Mouse (Mus musculus) heart, embryonic 14.5 days (tissue): ENCODE results near the gene Nudt14. TPM values are rescaled to one million over a fixed set of nuclear protein-coding genes. Genes with fewer than 3 reads are reported as not detected.
A peak's percentile ranks its signal among the peaks of the same experiment; 100 is the strongest.

Source experiments
- ATAC-seq: fragments of 200-750 bp; cut with Nextera tagmentation; 2 replicates; pipeline ENCODE4 v1.8.0; 2017; ENCODE audit warnings: low read depth, moderate TSS enrichment; ENCODE audit not compliant: insufficient number of reproducible peaks, insufficient read depth, low FRiP score
- H3K27ac ChIP-seq, 2 experiments: fragments of 200-500 bp in 1 of 2; fragments of 300-500 bp in 1 of 2; sonication (generic) in 1 of 2; replicated peaks in 1 of 2; 2 replicates each; pipeline ENCODE4 v1.5.1; 2012 to 2014; ENCODE audit warnings: low read depth in 2 of 2, low read length in 2 of 2, control low read depth in 1 of 2, mild to moderate bottlenecking in 1 of 2, mixed read lengths in 1 of 2; ENCODE audit not compliant: control insufficient read depth in 1 of 2, insufficient read depth in 1 of 2
- H3K27me3 ChIP-seq: fragments of 300-500 bp; sonication (generic); 2 replicates; pipeline ENCODE4 v1.6.1; 2014; ENCODE audit warnings: mild to moderate bottlenecking, low read length, control low read depth; ENCODE audit not compliant: control insufficient read depth, insufficient read depth
- H3K36me3 ChIP-seq: fragments of 300-500 bp; sonication (generic); 2 replicates; pipeline ENCODE4 v1.6.1; 2014; ENCODE audit warnings: mild to moderate bottlenecking, control low read depth, low read length, mixed read lengths; ENCODE audit not compliant: control insufficient read depth, insufficient read depth
- H3K4me1 ChIP-seq, 2 experiments: fragments of 200-500 bp in 1 of 2; fragments of 300-500 bp in 1 of 2; sonication (generic) in 1 of 2; 2 replicates each; pipeline ENCODE4 v1.6.1; 2012 to 2014; ENCODE audit warnings: low read length in 2 of 2, control low read depth in 1 of 2, mixed read lengths in 1 of 2; ENCODE audit not compliant: control insufficient read depth in 2 of 2, insufficient read depth in 2 of 2
- H3K4me2 ChIP-seq: fragments of 300-500 bp; sonication (generic); 2 replicates; pipeline ENCODE4 v1.6.1; 2014; ENCODE audit warnings: mild to moderate bottlenecking, low read length
- H3K4me3 ChIP-seq, 2 experiments: fragments of 200-500 bp in 1 of 2; fragments of 300-500 bp in 1 of 2; sonication (generic) in 1 of 2; 2 replicates each; pipeline ENCODE4 v1.5.1; 2012 to 2014; ENCODE audit warnings: low read length in 2 of 2, mild to moderate bottlenecking in 2 of 2, control low read depth in 1 of 2, low read depth in 1 of 2, moderate library complexity in 1 of 2; ENCODE audit not compliant: control insufficient read depth in 1 of 2, insufficient read depth in 1 of 2
- H3K9ac ChIP-seq: fragments of 300-500 bp; sonication (generic); 2 replicates; pipeline ENCODE4 v1.6.1; 2014; ENCODE audit warnings: mild to moderate bottlenecking, low read length
- H3K9me3 ChIP-seq: fragments of 300-500 bp; sonication (generic); 2 replicates; pipeline ENCODE4 v1.6.1; 2016; ENCODE audit warnings: low read length, control low read depth; ENCODE audit not compliant: control insufficient read depth
- WGBS: fragments of 180-500 bp; shearing (Covaris S2); extraction: QIAGEN DNeasy Blood & Tissue Kit; methylation state at CpG from one replicate; pipeline ENCODE4 v1.1.7; 2014; 5-methylcytosine and 5-hydroxymethylcytosine counted together
- polyA plus RNA-seq: library from polyadenylated mRNA; unstranded; fragments of >200 nt; fragmentation: Nextera tagmentation; extraction: Ambion mirVana; gene quantifications from 2 replicates; pipeline ENCODE4 v1.2.1, GENCODE M21; 2014

The Nudt14 gene
- polyA plus RNA-seq, 1 experiment from 2014 or later = 53.9 TPM

DNA sequence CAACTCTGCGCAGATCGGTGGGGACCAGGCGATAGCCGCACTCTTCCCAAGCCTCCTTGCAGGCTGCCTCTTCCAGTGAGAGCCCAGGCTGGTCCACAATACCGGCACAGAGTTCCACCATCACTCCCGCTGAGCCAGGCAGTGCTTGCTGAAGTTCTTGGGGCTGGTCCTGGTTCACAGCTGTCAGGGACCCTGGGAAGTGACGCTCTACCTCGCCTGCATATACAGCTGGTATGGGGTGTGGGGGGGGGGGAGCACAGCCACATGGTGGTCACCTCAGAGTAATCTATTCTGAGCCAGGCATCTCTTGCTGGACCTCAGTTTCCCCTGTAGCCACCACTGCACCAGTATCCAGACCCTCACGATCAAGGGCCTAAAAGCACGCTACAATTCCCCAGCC is 3.6 kb downstream of the Nudt14 start:
- 0 out of 2 replicates have a peak, but pooled peaks cover 3% of the 10 kb centered on the region for H3K27me3 ChIP-seq
- H3K9ac ChIP-seq = no peak overlapping the region
- H3K4me2 ChIP-seq = no peak overlapping the region
- ATAC-seq = no peak
- H3K4me3 ChIP-seq = no peak overlapping the region
- H3K4me1 ChIP-seq = peaks cover 10 to 17% of the 10 kb centered on the region in 2 experiments; a peak in 3 of 4 replicates
- no peaks in the 10 kb centered on the region for H3K36me3 ChIP-seq
- 70% methylated on average over 10 of the region's 10 CpGs for WGBS
- no peaks in the 10 kb centered on the region for H3K9me3 ChIP-seq
- no peak overlapping the region for H3K27ac ChIP-seq

DNA sequence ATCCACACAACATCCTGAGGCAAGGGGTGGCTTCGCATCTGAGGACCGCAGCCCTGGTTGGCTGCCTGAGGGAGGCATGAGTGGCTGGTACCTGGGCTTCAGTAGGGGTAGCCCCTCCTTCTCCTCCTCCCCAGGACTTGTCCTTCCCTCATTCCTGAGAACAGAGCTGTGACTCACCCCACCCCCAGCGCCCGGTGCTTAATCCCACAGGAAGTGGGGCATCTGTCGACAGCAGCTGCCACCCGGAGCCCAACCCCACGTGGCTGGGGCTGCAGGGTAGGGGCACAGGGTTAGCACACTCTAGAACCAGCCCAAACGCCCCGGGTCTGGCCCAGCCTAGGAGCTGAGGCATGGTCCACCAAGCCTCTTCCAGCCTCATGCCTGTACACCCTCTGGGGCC is 4.0 kb downstream of the Nudt14 start:
- 0 out of 2 replicates have a peak, but pooled peaks cover 3% of the 10 kb centered on the region for H3K27me3 ChIP-seq

DNA sequence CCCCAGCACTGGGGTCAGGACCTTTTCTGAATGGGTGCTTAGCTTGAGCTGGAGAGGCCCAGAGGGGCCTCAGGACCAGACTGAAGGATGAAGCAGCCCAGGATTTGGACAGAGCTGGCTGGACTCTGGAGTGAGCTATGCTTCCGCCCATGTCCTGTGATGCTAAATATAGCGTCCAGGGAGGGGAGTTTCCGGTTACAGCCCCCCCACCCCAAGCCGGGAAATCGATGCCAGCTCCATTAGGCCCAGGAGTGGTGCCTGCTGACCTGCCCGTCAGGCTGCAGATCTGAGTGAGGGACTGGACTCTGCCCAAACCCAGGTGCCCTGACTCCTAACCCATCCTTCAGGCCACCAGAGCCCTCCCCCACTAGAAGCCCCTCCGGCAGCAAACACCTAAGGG is 9.3 kb downstream of the Nudt14 start:
- 20% methylated on average over 7 of the region's 7 CpGs for WGBS
- Histone ChIP-seq H3K9ac (no peak overlapping the region), H3K27me3 (peaks cover 26% of the 10 kb centered on the region), H3K4me1 (peaks cover 15 to 28% of the 10 kb centered on the region in 2 experiments), H3K4me2 (no peak overlapping the region), H3K9me3 (no peaks in the 10 kb centered on the region), H3K4me3 (no peak overlapping the region), H3K36me3 (no peaks in the 10 kb centered on the region), H3K27ac (no peak overlapping the region)
- ATAC-seq = no peak

More for the DNA sequence above, 4.0 kb downstream of the Nudt14 start:
- no peaks in the 10 kb centered on the region for H3K9me3 ChIP-seq
- WGBS = 25% methylated on average over 9 of the region's 9 CpGs
- H3K27ac ChIP-seq = no peak overlapping the region
- H3K4me2 ChIP-seq = no peak overlapping the region
- H3K4me1 ChIP-seq = peaks cover 12 to 18% of the 10 kb centered on the region in 2 experiments; a peak in 3 of 4 replicates
- H3K36me3 ChIP-seq = no peaks in the 10 kb centered on the region
- H3K4me3 ChIP-seq = no peak overlapping the region
- 0 out of 2 replicates have a peak, but pooled peaks have one; percentile 10 for ATAC-seq
- no peak overlapping the region for H3K9ac ChIP-seq

DNA sequence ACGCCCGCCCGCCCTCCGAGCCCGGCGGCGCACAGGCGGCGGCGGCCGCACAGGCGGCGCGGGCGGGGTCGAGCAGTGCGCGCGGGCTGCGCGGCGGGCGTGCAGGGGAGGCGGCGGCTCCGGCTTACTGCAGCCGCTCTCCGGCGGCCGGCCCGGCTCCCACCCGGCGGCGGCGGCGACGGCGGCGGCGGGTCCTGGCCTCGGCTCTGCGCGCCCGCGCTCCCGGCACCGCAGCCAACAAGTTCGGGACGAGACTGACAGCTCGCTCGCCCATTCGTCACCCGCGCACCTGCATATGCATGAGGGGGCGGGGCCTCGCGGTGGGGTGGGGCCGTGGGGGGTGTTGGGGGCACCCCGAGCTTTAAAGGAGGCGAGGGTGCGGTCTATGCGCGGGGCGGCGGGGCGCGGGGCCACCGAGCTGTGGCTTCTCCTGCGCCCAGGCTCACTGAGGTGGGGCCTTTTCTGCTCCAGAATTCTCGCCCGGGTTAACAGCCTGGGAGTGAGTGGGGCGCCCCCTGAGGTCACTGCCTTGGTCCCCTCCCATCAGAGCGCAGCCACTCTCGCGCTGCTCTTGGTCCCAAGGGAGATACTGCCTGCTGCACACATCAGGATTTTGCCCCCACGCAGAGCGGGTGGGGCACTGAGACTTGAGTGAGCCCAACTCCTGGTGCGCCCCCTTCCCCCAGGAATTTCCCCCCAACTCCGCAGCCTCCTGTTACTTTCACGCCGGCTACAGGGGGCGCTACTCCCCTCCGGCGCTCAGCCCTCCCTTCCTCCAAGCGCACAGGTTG is 12.2 kb downstream of the Nudt14 start, which contains the start of gene Jag2:
Gene Jag2 (minus strand): TSS at position 215 of the 791 bp plus-strand sequence.
- peaks cover 15 to 33% of the 10 kb centered on the region in 2 experiments for H3K4me1 ChIP-seq
- 2% methylated on average over 49 of the region's 85 CpGs for WGBS
- peaks cover 52% of the 10 kb centered on the region for H3K27me3 ChIP-seq
- H3K9me3 ChIP-seq = no peaks in the 10 kb centered on the region
- H3K9ac ChIP-seq = peak within 1 kb of the TSS; percentile 77
- H3K27ac ChIP-seq = peak within 1 kb of the TSS in 1 of 2 experiments; percentile 21; a peak in 1 of 4 replicates
- peak within 1 kb of the TSS; percentile 59 to 63 for H3K4me3 ChIP-seq
- 0 out of 2 replicates have a peak, but pooled peaks have one; percentile 18 for ATAC-seq
- no peaks in the 10 kb centered on the region for H3K36me3 ChIP-seq
- H3K4me2 ChIP-seq = peak within 1 kb of the TSS; percentile 97

DNA sequence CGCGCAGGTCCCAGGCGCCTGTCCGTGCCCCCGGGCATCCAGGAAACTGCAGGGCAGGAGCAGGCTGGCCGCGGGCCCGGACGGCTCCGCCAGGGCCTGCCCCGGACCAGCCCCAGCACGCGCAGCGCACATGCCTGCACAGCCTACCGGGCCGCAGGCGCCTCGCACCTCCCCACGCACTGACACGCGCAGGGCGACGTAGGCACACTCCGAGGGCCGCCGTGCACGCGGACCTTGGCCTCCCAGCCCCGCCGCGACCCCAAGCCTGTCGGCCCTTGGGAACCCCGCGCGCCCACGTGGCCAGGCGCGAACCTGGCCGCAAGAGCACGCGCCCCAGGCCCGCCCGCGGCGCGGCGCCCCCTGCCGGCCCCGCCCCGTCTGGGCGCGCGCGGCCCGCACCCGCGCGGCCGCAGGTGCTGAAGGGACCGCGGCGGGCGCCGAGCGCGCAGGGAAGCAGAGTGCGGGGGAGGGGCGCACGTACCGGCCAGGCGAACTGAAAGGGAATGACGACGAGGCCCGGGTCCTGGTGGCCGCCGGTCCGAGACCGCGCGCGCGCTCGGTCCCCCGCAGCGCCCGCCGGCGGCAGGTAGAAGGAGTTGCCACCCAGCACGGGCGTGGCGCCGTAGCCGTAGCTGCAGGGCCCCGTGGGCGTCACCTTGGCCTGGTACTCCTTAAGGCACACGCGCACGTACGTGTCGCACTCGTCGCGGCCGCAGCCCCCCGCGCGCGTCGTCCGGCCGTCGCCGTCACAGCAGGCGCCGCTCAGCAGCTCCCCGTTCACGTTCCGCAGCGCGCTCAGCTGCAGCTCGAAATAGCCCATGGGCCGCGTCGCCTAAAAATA is 13.3 kb downstream of the Nudt14 start:
- Histone ChIP-seq H3K27ac (peak overlapping the region in 1 of 2 experiments; percentile 21; a peak in 1 of 4 replicates), H3K9me3 (no peaks in the 10 kb centered on the region), H3K4me2 (peak overlapping the region; percentile 97), H3K9ac (peak overlapping the region; percentile 77), H3K36me3 (no peaks in the 10 kb centered on the region), H3K4me1 (peaks cover 15 to 33% of the 10 kb centered on the region in 2 experiments), H3K27me3 (peaks cover 62% of the 10 kb centered on the region), H3K4me3 (peak overlapping the region; percentile 59 to 63)
- 1% methylated on average over 104 of the region's 124 CpGs for WGBS
- 0 out of 2 replicates have a peak, but pooled peaks have one; percentile 16 for ATAC-seq

DNA sequence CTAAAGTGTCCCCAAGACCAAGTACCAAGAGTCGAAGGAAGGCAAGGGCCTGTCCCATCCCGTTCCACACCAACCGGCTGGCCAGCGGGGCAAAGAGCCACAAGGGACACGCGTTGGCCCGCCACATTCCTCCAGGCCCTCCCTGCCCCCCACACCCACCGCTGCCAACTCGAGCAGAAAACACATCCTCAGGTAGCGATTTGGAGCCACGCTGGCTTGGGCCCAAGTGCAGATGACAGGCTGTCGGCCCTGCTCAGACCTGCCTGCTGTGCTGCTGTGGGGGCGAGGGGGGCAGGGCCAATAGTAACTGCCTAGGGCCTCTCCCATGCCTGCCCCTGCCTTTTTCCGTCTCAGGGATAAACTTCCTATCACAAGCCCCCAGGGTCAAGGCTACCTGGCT is 14.7 kb downstream of the Nudt14 start:
- Histone ChIP-seq H3K4me2 (no peak overlapping the region), H3K4me1 (peaks cover 12 to 32% of the 10 kb centered on the region in 2 experiments), H3K27me3 (peaks cover 75% of the 10 kb centered on the region), H3K9me3 (no peaks in the 10 kb centered on the region), H3K4me3 (no peak overlapping the region), H3K36me3 (no peaks in the 10 kb centered on the region), H3K9ac (no peak overlapping the region), H3K27ac (no peak overlapping the region)
- 68% methylated on average over 14 of the region's 14 CpGs for WGBS
- ATAC-seq = no peak

DNA sequence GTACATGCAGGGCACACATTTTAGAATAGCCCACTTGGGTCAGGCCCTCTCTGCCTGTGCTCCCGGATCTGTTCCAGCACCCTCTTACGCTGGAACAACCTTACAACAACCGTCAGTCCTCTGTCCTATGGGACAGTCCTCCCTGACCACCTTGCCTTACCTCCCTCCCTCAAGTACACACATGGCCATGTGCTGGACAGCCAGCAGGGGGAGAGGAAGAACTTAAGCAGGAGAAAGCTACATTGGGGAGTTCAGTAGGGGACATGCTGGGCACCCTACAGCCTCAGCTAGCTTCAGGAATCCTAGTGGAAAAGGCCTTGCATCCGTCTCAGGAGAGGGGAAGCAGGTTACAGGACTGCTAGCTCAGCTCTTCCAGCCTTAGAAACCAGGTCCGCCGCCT is 16.0 kb downstream of the Nudt14 start:
- Histone ChIP-seq H3K9ac (no peak overlapping the region), H3K27me3 (peaks cover 70% of the 10 kb centered on the region), H3K27ac (no peak overlapping the region), H3K4me2 (no peak overlapping the region), H3K4me3 (no peak overlapping the region), H3K9me3 (no peaks in the 10 kb centered on the region), H3K4me1 (peaks cover 22 to 41% of the 10 kb centered on the region in 2 experiments), H3K36me3 (no peaks in the 10 kb centered on the region)
- no peak for ATAC-seq
- WGBS = 85% methylated on average over 6 of the region's 6 CpGs
